Mouse (Mus musculus): ENCODE measurements at regions not wholly inside any gene's neighbourhood (a gene's known extent, or its start where the extent isn't known, plus 50 kb on each side); places are given as distances from the start of the nearest gene placed in this dataset.

DNA sequence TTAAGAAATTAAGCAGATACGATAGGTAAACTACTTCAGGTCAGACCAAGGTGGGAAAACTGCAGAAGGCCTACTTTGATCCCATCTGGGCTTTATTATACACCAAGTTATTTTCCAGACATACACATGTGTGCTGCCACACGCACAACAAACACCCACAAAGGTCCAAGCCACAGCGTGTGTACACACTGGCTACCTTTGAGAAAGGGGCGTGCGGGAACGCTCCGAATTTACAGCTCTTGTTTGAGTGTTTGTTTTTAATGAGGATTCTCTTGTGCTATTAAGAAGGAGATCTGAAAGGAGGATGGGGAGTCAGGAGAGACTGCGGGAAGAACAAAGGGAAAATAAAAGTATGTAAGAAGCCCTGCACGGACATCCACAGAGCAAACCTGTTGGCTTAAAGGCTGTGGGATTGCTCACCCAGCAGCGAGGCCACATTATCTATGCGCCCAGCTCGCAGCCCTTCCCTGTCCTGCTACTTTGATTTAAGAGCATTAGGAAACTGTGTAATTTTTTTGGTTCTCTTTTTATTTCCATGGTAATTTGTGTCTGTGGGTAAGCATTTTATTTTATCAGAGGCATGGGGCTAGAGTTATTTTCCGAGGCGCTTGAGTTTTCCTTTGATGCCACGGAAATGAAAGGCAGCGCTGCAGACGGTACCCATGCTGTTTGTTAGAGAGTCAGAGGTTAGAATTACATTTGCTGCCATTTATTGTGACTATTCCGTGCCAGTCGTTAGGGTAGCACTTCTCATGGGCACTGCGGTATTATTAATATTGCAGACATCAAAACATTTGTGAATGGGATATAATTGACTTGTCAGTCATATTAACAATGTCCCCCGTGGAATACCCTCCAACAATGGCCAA lies 272.4 kb downstream of the Nr2f2 start:
- Histone ChIP-seq H3K27ac (ENCODE audit: control insufficient read depth, insufficient read depth, low read depth, low read length, poor library complexity) (no peak overlapping the region), H3K4me1 (ENCODE audit: control insufficient read depth, insufficient read depth, low read length) (no peaks in the 10 kb centered on the region), H3K4me3 (replicated peaks; ENCODE audit: control insufficient read depth, low read depth, low read length) (no peak overlapping the region)
- 74% methylated on average over 21 of the region's 21 CpGs for WGBS
- TF ChIP-seq CTCF (IDR thresholded peaks at IDR 0.05; ENCODE audit: control insufficient read depth, insufficient read depth, low read length) (no peak), POLR2A (IDR thresholded peaks at IDR 0.05; ENCODE audit: borderline replicate concordance, control insufficient read depth, low read depth, low read length) (no peak)

DNA sequence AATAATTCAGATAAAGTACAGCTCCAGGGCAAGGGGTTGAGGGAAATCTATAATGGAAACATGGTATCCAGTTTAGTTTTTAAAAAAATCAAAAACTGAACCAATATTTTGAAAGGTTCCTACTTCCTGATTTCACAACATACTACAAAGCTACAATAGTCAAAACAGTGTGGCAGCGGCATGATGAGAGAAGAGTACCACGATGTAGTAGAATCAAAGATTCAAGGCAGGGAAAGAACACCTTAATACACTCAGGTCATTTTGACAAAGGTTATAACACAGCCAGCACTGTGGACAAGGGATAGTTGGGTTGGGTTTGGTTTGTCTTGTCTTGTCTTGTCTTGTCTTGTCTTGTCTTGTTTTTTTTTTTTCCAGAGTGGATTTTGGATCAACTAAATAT lies 274.4 kb downstream of the Nr2f2 start:
- WGBS: 84% methylated on average over 2 of the region's 2 CpGs
- Histone ChIP-seq H3K4me1 (ENCODE audit: control insufficient read depth, insufficient read depth, low read length) (no peaks in the 10 kb centered on the region), H3K27ac (ENCODE audit: control insufficient read depth, insufficient read depth, low read depth, low read length, poor library complexity) (no peak overlapping the region), H3K4me3 (replicated peaks; ENCODE audit: control insufficient read depth, low read depth, low read length) (no peak overlapping the region)
- TF ChIP-seq CTCF (IDR thresholded peaks at IDR 0.05; ENCODE audit: control insufficient read depth, insufficient read depth, low read length): no peak
- TF ChIP-seq POLR2A (IDR thresholded peaks at IDR 0.05; ENCODE audit: borderline replicate concordance, control insufficient read depth, low read depth, low read length): no peak

DNA sequence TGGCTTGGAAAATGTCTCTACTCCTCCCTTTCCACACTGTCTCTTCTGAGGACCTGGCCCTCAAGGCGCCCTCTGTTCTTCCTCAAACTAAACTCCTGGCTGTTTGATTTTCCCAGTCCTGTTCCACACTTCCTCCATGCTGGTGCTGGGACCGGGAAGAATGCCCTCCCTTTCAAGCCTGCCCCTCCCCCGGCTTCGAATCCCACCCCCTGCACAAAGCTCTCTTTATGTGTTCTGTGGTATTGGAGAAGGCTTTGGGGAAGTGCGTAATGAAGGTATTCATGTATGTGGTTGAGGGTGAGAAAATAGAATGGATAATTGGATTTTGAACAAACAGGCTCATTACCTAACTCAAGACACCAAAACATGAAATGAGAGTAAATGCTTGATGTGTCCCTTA lies 277.4 kb downstream of the Nr2f2 start:
- 63% methylated on average over 5 of the region's 5 CpGs for WGBS

DNA sequence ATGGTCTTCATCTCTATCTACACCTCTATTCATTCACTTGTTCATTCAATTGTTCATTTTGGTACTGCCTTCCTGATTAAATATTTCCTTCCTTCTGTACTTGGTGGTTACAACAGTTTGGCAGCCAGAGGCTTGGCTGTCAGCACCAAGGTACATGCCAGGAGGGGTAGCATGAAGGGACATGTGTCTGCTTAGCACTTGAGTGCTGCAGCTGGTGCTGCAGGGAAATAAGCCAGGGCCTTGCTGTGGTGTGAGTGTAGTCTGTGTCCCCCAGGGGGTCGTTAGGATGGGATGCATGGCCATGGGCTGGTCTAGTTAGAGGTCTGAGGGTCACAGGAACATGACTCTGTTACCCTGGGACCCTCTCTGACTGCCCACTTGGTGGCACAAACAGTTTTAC lies 296.9 kb downstream of the Nr2f2 start:
- WGBS: 30% methylated on average over 1 of the region's 1 CpGs
- no peaks in the 10 kb centered on the region for H3K4me1 ChIP-seq (ENCODE audit: control insufficient read depth, insufficient read depth, low read length)
- no peak for TF ChIP-seq CTCF (IDR thresholded peaks at IDR 0.05; ENCODE audit: control insufficient read depth, insufficient read depth, low read length)
- TF ChIP-seq POLR2A (IDR thresholded peaks at IDR 0.05; ENCODE audit: borderline replicate concordance, control insufficient read depth, low read depth, low read length): no peak

More for the DNA sequence above, 277.4 kb downstream of the Nr2f2 start:
- Histone ChIP-seq H3K4me1 (ENCODE audit: control insufficient read depth, insufficient read depth, low read length) (no peaks in the 10 kb centered on the region), H3K27ac (ENCODE audit: control insufficient read depth, insufficient read depth, low read depth, low read length, poor library complexity) (no peak overlapping the region), H3K4me3 (replicated peaks; ENCODE audit: control insufficient read depth, low read depth, low read length) (no peak overlapping the region)
- TF ChIP-seq POLR2A (IDR thresholded peaks at IDR 0.05; ENCODE audit: borderline replicate concordance, control insufficient read depth, low read depth, low read length): no peak
- TF ChIP-seq CTCF (IDR thresholded peaks at IDR 0.05; ENCODE audit: control insufficient read depth, insufficient read depth, low read length): no peak

DNA sequence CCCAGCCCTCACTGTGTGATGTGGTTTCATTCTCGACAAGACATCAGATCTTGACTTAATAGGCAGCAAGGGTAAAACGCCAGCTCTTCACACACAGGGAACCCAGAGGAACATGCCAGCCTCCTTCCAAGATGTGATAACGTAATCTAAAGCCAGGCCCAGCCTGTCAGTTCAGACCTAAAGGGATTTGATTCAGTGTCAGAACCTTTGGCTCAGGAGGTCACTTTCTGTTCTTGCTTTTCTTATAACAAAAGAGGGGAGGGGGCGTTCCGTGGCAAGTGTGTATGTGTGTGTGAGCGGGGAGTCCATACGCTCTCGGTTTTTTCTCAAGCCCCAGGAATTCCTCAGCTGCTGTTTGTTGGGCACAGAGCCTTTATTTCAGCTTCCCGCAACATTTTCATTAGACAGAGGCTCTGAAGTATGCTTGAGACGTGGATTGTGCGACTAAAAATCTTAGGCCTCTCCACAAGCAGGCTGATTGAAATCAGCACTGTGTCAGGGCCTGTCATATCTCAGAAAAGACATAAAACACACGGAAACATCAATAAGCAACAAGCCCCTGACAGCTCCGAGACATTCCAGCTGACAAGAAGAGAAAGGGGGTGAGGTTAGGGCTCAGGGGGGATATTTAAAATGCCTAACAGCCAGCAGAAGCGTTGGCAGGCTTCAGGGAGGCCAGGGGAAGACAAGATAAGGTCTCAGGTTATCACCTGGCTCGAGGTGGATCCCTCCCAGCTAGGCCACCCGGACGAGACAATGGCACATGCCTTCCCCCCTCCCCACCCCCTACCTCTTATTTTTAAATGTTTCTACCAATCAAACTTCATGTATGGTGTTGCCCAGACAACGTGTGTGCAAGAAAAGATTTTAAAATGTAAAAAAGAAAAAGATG lies 298.5 kb downstream of the Nr2f2 start:
- WGBS: 64% methylated on average over 18 of the region's 18 CpGs
- Histone ChIP-seq H3K4me1 (ENCODE audit: control insufficient read depth, insufficient read depth, low read length) (no peaks in the 10 kb centered on the region), H3K27ac (ENCODE audit: control insufficient read depth, insufficient read depth, low read depth, low read length, poor library complexity) (no peak overlapping the region), H3K4me3 (replicated peaks; ENCODE audit: control insufficient read depth, low read depth, low read length) (no peak overlapping the region)
- TF ChIP-seq POLR2A (IDR thresholded peaks at IDR 0.05; ENCODE audit: borderline replicate concordance, control insufficient read depth, low read depth, low read length) (no peak), CTCF (IDR thresholded peaks at IDR 0.05; ENCODE audit: control insufficient read depth, insufficient read depth, low read length) (no peak)

More for the DNA sequence above, 296.9 kb downstream of the Nr2f2 start:
- Histone ChIP-seq H3K27ac (ENCODE audit: control insufficient read depth, insufficient read depth, low read depth, low read length, poor library complexity) (no peak overlapping the region), H3K4me3 (replicated peaks; ENCODE audit: control insufficient read depth, low read depth, low read length) (no peak overlapping the region)

DNA sequence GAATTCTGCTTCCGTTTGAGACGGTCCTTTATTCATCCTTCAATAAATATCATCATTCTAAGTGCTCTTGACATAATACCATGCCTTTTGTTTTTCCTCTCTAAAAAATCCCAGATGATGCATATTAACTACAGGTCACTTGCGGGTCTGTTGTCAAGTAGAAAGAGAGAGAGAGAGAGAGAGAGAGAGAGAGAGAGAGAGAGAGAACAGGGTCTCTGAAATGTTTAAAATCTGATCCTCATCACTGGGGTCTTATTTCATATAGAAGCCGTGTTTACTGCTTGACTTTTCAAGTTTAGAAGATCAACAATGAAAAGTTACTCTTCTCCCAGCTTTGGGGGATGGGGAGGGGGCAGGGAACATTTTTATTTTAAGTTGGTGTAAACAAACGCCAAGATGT lies 299.5 kb downstream of the Nr2f2 start:
- H3K4me1 ChIP-seq (ENCODE audit: control insufficient read depth, insufficient read depth, low read length): no peaks in the 10 kb centered on the region
- no peak overlapping the region for H3K27ac ChIP-seq (ENCODE audit: control insufficient read depth, insufficient read depth, low read depth, low read length, poor library complexity)
- TF ChIP-seq CTCF (IDR thresholded peaks at IDR 0.05; ENCODE audit: control insufficient read depth, insufficient read depth, low read length) (no peak), POLR2A (IDR thresholded peaks at IDR 0.05; ENCODE audit: borderline replicate concordance, control insufficient read depth, low read depth, low read length) (no peak)
- 73% methylated on average over 5 of the region's 5 CpGs for WGBS
- no peak overlapping the region for H3K4me3 ChIP-seq (replicated peaks; ENCODE audit: control insufficient read depth, low read depth, low read length)

DNA sequence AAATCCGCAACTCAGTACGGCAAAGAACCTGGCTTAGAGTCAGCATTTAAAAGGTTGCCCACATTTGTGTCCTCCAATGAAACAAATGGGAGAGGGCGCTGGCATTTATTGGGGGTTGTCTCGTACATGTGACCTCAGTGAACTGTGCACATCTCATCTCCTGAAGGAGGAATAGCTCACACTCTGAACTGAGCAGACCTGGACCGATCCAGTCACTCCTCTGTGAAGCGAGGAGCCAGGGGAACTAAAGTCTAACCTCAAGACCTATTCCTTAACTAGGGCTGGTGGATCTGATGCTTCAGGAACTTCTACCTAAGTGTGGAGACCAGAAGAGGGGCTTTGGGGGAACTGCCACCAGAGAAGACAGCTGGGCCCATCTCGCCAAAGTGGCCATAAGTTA lies 300.1 kb downstream of the Nr2f2 start:
- H3K4me3 ChIP-seq (replicated peaks; ENCODE audit: control insufficient read depth, low read depth, low read length): no peak overlapping the region
- H3K27ac ChIP-seq (ENCODE audit: control insufficient read depth, insufficient read depth, low read depth, low read length, poor library complexity): no peak overlapping the region
- TF ChIP-seq CTCF (IDR thresholded peaks at IDR 0.05; ENCODE audit: control insufficient read depth, insufficient read depth, low read length) (no peak), POLR2A (IDR thresholded peaks at IDR 0.05; ENCODE audit: borderline replicate concordance, control insufficient read depth, low read depth, low read length) (no peak)
- no peaks in the 10 kb centered on the region for H3K4me1 ChIP-seq (ENCODE audit: control insufficient read depth, insufficient read depth, low read length)
- 77% methylated on average over 7 of the region's 7 CpGs for WGBS

DNA sequence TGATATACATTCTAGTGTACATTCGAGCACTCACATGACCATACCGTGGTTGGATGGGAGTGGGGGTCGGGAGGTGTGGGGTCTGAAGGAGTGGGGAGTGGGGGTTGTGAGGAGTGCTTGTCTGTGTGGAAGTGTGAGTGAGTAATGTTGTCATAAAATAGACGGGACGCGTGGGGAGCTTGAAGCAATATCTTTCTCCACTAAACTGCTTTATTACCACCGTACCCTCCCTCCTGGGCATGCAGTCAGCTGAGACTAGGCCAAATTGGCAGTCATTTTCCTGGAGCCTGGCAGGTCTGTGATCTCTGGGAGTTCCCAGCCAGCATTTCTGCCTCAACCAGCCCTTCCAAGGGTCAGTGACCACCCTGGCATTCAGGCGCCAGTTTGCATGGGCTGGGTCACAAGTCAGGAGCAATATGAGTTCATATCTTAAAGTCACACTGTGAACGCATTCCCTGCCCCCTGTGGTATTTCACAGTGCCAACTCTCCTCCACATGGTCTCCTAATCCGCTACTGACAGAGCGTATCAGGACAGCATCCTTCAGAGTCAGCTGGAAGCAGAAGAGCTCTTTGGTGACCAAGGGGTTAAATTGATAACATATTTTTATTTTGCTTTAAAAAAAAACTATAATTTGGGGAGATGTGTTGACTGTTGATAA lies 300.9 kb downstream of the Nr2f2 start:
- TF ChIP-seq POLR2A (IDR thresholded peaks at IDR 0.05; ENCODE audit: borderline replicate concordance, control insufficient read depth, low read depth, low read length) (no peak), CTCF (IDR thresholded peaks at IDR 0.05; ENCODE audit: control insufficient read depth, insufficient read depth, low read length) (no peak)

More for the DNA sequence above, 300.9 kb downstream of the Nr2f2 start:
- Histone ChIP-seq H3K4me1 (ENCODE audit: control insufficient read depth, insufficient read depth, low read length) (no peaks in the 10 kb centered on the region), H3K4me3 (replicated peaks; ENCODE audit: control insufficient read depth, low read depth, low read length) (no peak overlapping the region), H3K27ac (ENCODE audit: control insufficient read depth, insufficient read depth, low read depth, low read length, poor library complexity) (no peak overlapping the region)
- 84% methylated on average over 11 of the region's 11 CpGs for WGBS

Data from bone marrow, adult 2 months (tissue).